Mouse (Mus musculus) gastrocnemius, postnatal 36 days (tissue): ENCODE data around the gene Gm10447. TPM values are rescaled to one million over a fixed set of nuclear protein-coding genes. Genes with fewer than 3 reads are reported as not detected.

ENCODE experiments used
- DNase-seq, 2 experiments: peaks; one replicate each; pipeline ENCODE4 v3.0.0; 2022
- intact Hi-C: fragments of 180-260 bp; cut with DNase I; formaldehyde crosslinking; loops from one replicate; pipeline ENCODE4 v1.15.1; 2025
- total RNA-seq, 2 experiments: library from RNA; stranded (reverse); gene quantifications; 2 replicates each; pipeline ENCODE4 v1.2.3; 2021

Gm10447 gene
- total RNA-seq, 2 experiments from 2014 or later = not detected

GRCm38 (mm10) chr11:53479171-53479782 is 22.4 kb upstream of the Gm10447 start:
- no peak for DNase-seq
- intact Hi-C loops = loop anchor here (10.0 kb wide), 1 partner anchor 86 kb away; the partner anchor contains the start of gene Kif3a

GRCm38 (mm10) chr11:53478383-53479170 is 21.7 kb upstream of the Gm10447 start:
- no peak for DNase-seq
- intact Hi-C loops = loop anchor here (10.0 kb wide), 1 partner anchor 86 kb away; the partner anchor contains the start of gene Kif3a

DNA sequence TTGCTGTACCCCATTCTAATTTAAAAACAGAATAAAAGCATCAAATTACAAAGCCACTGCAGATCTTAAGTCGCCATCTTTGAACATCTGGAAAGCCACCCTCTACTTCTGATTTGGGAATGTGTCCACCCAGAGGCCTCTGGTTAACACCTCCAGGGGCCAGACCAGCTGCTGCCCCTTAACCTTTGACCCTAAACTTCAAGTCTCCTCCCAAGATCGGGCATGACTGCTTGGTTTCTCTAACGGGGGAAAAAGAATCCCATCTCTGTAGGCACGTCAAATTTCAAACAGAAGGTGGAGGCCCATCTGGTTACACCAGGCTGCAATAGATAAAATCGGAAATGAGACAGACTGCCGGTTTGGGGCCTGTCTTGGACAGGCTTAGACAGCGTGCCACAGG is 20.9 kb upstream of the Gm10447 start:
- intact Hi-C loops = loop anchor here (10.0 kb wide), 1 partner anchor 87 kb away; the partner anchor contains the start of gene Kif3a
- no peak for DNase-seq

- DNase-seq = no peak
- intact Hi-C loops = loop anchor here (10.0 kb wide), 1 partner anchor 89 kb away; the partner anchor contains the start of gene Kif3a
These were observed 18.7 kb upstream of the Gm10447 start for GRCm38 (mm10) chr11:53475620-53476019.

DNA sequence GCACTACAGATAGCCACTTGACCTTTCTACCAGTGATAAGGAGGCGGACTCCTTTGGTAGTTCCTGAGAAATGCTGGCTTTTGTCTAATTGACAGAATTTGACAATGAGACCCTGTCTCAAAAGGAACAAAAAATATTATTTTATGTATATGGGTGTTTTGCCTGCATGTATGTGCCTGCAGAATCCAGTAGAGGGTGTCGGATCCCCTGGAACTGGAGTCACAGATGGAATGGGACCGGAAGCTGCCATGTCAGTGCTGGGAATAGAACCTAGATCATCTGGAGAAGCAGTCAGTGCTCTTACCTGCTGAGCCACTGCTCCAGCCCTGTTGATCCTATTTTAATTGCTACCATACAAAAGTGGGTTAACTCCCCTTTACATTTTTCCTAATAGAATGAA is 15.8 kb upstream of the Gm10447 start:
- no peak for DNase-seq
- intact Hi-C loops = loop anchor here (1.0 to 10.0 kb wide), 3 partner anchors 18 to 92 kb away; partner anchors contain the start of gene Kif3a

- peak; percentile 85 to 88 for DNase-seq
- intact Hi-C loops = loop anchor here (2.0 to 10.0 kb wide), 4 partner anchors 52 to 265 kb away; partner anchors contain the start of gene Kif3a
These were observed 13.2 kb upstream of the Gm10447 start, which contains the start of gene Gm9837 for GRCm38 (mm10) chr11:53469968-53470695. Gene Gm9837 (minus strand): TSS chr11:53470479.

- intact Hi-C loops = loop anchor here (10.0 kb wide), 1 partner anchor 265 kb away; no protein-coding TSS in a partner anchor
- DNase-seq = no peak
These were observed 12.5 kb upstream of the Gm10447 start for GRCm38 (mm10) chr11:53469294-53469967.

DNA sequence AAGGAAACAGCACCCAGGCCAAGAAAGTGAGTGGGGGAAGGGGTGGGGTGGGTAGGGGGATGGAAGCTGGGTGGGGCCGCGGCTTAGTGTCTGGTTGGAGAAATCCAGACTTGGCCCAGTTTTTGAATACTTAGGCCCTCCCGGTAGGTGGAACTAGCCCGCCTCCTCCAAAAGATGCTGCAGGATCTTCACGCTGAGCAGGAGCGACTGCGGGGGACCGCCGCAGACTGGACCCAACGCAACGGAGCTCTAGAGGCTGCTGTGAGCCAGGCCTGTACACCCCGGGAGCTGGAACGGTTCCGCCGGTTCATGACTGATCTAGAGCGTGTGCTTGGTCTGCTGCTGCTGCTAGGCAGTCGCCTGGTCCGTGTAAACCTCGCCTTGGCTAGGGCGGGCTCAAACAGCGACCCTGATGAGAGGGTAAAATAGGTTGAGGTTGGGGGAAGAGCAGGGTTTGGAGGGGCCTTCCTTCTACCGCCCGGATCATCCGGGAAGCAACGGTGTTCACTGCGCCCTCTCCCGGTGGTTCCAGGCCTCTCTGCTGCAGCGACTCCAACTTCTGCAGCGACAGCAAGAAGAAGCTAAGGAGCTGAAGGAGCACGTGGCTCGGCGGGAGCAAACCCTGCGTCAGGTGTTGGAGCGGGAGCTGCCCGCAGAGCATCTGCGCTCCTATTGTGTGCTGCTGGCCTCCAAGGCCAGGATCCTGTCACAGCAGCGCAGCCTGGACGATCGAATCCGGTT is 9.5 kb upstream of the Gm10447 start:
- peak; percentile 73 to 77 for DNase-seq
- intact Hi-C loops = loop anchor here (10.0 kb wide), 1 partner anchor 268 kb away; no protein-coding TSS in a partner anchor

- intact Hi-C loops = loop anchor here (10.0 kb wide), 1 partner anchor 271 kb away; no protein-coding TSS in a partner anchor
- no peak for DNase-seq
These were observed 6.9 kb upstream of the Gm10447 start for GRCm38 (mm10) chr11:53463551-53464424.

- no peak for DNase-seq
- intact Hi-C loops = loop anchor here (10.0 kb wide), 1 partner anchor 273 kb away; no protein-coding TSS in a partner anchor
These were observed 4.8 kb upstream of the Gm10447 start for GRCm38 (mm10) chr11:53461727-53462126.

DNA sequence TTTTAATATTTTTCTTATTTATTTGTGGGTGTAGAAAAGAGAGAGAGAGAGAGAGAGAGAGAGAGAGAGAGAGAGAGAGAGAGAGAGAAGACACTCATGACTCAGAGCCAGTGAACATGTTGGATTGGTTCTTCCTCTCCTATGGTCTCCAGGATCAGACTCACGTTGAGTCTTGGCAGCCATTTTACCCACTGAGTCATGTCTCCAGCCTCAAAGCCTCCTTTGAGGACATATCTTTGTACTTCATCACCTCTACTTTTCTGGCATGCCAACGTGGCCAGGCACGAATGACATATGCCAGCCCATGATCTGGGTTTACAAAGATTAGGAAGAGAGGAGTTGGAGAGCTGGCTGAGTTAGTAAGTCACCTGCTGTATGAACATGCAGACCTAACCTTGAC is 3.3 kb upstream of the Gm10447 start:
- intact Hi-C loops = loop anchor here (10.0 kb wide), 1 partner anchor 275 kb away; no protein-coding TSS in a partner anchor
- DNase-seq = no peak

GRCm38 (mm10) chr11:53458996-53459395 is 2.1 kb upstream of the Gm10447 start:
- intact Hi-C loops = no loop called here
- no peak for DNase-seq

DNA sequence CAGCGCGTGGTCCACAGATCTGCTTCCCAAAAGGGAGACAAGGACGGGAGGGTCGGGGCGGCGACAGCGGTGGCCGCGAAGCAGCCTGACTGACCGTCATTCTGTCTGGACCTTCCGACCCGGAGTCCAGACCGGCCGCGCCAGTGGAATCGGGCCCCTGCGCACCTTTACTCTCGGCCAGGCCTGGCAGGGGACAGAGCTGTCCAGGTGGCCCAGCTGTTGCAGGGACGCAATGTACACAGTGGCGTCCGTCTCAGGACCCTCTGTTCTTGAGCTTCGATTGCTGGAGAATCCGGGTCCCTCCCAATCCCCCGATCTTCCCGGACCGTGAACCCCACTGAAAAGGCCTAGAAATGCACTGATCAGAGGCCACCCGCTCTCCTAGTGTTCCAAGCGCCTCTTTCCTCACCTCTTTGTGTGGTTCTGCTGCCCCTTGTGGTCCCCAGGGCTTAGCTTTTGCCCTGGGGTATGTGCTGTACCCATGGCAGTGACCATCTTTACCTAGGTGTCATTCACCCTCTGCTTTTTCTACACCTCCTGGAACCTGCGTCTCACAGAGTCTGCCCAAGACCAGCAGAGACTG is 553 bp upstream of the Gm10447 start:
- no peak for DNase-seq
- intact Hi-C loops = no loop called here

GRCm38 (mm10) chr11:53453031-53453430 is 3.9 kb downstream of the Gm10447 start:
- intact Hi-C loops = no loop called here
- DNase-seq = no peak

DNA sequence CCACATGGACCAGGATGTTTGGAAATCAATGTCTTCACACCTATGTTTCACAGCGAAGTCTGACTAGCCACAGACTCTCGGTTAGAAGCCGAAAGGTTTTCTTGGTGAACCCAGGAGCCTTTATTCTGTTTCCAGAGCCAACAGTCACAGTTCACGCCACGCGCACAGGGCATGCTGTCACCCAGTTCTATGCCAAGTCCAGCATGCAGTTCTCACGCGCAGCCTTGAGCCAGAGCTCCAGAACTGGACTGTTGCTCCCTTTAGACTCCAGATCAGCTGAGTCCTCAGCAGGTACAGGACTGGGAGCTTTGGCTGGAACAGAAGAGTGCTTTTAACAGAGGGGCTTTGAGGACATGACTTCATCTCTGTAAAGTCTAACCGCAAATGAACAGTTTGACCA is 4.5 kb downstream of the Gm10447 start:
- DNase-seq = no peak
- intact Hi-C loops = no loop called here

DNA sequence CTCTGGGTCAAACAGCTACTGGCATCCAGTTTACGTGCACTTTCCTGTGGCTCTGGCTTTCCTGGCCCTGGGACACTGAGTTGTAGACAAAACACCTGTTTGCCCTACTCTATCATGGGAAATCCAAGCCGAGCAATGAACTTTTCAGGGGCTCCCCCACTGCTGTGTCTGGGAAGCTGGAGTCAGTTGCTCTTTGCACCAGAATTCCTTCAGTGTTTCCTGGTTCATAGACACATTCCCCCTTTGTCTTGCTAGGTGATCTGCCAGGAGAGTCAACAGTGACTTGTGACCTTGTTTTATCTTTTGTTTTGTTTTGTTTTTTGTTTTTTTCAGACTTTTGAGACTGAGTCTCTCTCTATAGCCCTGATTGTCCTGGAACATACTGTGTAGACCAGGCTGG is 5.5 kb downstream of the Gm10447 start:
- no peak for DNase-seq
- intact Hi-C loops = no loop called here

GRCm38 (mm10) chr11:53450070-53450705 is 6.7 kb downstream of the Gm10447 start:
- intact Hi-C loops = no loop called here
- DNase-seq = no peak
